Mouse (Mus musculus) midbrain, embryonic 10.5 days (tissue): ENCODE results near the gene Nckipsd. TPM values are rescaled to one million over a fixed set of nuclear protein-coding genes. Genes with fewer than 3 reads are reported as not detected.

Source experiments
- DNase-seq: peaks from one replicate; pipeline ENCODE4 v3.0.0-alpha.2; 2017; ENCODE audit warnings: low spot score
- H3K27ac ChIP-seq: fragments of 300-500 bp; sonication (generic); replicated peaks from 2 replicates; pipeline ENCODE4 v1.5.1; 2016; ENCODE audit warnings: mild to moderate bottlenecking
- H3K27me3 ChIP-seq: fragments of 300-500 bp; sonication (generic); 2 replicates; pipeline ENCODE4 v1.6.1; 2016; ENCODE audit warnings: low read depth, mild to moderate bottlenecking; ENCODE audit not compliant: poor library complexity, severe bottlenecking
- H3K36me3 ChIP-seq: fragments of 300-500 bp; sonication (generic); 2 replicates; pipeline ENCODE4 v1.6.1; 2016; ENCODE audit warnings: mild to moderate bottlenecking, moderate library complexity
- H3K4me1 ChIP-seq: fragments of 300-500 bp; sonication (generic); 2 replicates; pipeline ENCODE4 v1.6.1; 2016
- H3K4me3 ChIP-seq: fragments of 300-500 bp; sonication (generic); 2 replicates; pipeline ENCODE4 v1.5.1; 2016; ENCODE audit warnings: mild to moderate bottlenecking, moderate library complexity
- H3K9me3 ChIP-seq: fragments of 300-500 bp; sonication (generic); replicated peaks from 2 replicates; pipeline ENCODE4 v1.6.1; 2016; ENCODE audit warnings: mild to moderate bottlenecking
- WGBS: fragments of 180-500 bp; shearing (Covaris S2); methylation state at CpG from one replicate; pipeline ENCODE4 v1.1.7; 2016; 5-methylcytosine and 5-hydroxymethylcytosine counted together
- microRNA-seq: library from miRNA; unstranded; fragments of <30 nt; microRNA quantifications from one replicate; pipeline ENCODE4, GENCODE M21; 2017
- polyA plus RNA-seq: library from polyadenylated mRNA; unstranded; fragments of >200 nt; fragmentation: Nextera tagmentation; extraction: Ambion mirVana; gene quantifications from 2 replicates; pipeline ENCODE4 v1.2.1, GENCODE M21; 2016

Nckipsd gene
- polyA plus RNA-seq, 1 experiment from 2014 or later, result 17.3 TPM

GRCm38 (mm10) chr9:108858792-108859527 lies 50.8 kb downstream of the Nckipsd start:
- WGBS, result 83% methylated on average over 8 of the region's 8 CpGs
- DNase-seq, result no peak
- Histone ChIP-seq H3K4me1 (peaks cover 14% of the 10 kb centered on the region), H3K27me3 (peaks cover 16% of the 10 kb centered on the region), H3K27ac (no peak overlapping the region), H3K36me3 (peaks cover 50% of the 10 kb centered on the region), H3K9me3 (no peaks in the 10 kb centered on the region), H3K4me3 (no peak overlapping the region)

Small RNA genes within 50 kb of the gene (microRNA-seq; reads per million reads assigned to microRNA genes)
- not detected for gene Gm23156

Other genes starting within 250 kb of the Nckipsd start
- gene Impdh2, start 248.1 kb upstream of the Nckipsd start, polyA plus RNA-seq, result 202 and 239 TPM in 2 replicates
- gene Ndufaf3, start 240.9 kb upstream of the Nckipsd start, polyA plus RNA-seq, result 47.0 and 50.0 TPM in 2 replicates
- 196 and 221 TPM in 2 replicates for gene Dalrd3, start 238.5 kb upstream of the Nckipsd start, polyA plus RNA-seq
- gene Wdr6, start 229.6 kb upstream of the Nckipsd start, polyA plus RNA-seq, result 195 and 250 TPM in 2 replicates
- 13.8 and 14.7 TPM in 2 replicates for gene P4htm, start 210.7 kb upstream of the Nckipsd start, polyA plus RNA-seq
- gene Arih2, start 159.0 kb upstream of the Nckipsd start, polyA plus RNA-seq, result 66.8 and 72.6 TPM in 2 replicates
- gene Slc25a20, start 146.3 kb upstream of the Nckipsd start, polyA plus RNA-seq, result 34.5 and 36.2 TPM in 2 replicates
- gene Prkar2a, start 119.1 kb upstream of the Nckipsd start, polyA plus RNA-seq, result 34.6 and 40.8 TPM in 2 replicates
- gene Ip6k2, start 24.6 kb upstream of the Nckipsd start, polyA plus RNA-seq, result 89.0 and 105 TPM in 2 replicates
- gene Celsr3, start 18.0 kb downstream of the Nckipsd start, polyA plus RNA-seq, result 3.1 and 5.0 TPM in 2 replicates
- gene Slc26a6, start 44.9 kb downstream of the Nckipsd start, polyA plus RNA-seq, result 9.5 and 12.5 TPM in 2 replicates
- not detected in 2 replicates for gene Tmem89, start 106.3 kb downstream of the Nckipsd start, polyA plus RNA-seq
- 490 and 491 TPM in 2 replicates for gene Uqcrc1, start 128.3 kb downstream of the Nckipsd start, polyA plus RNA-seq
- 2.3 and 2.4 TPM in 2 replicates for gene Col7a1, start 145.2 kb downstream of the Nckipsd start, polyA plus RNA-seq
- not detected in 2 replicates for gene Ucn2, start 177.6 kb downstream of the Nckipsd start, polyA plus RNA-seq
- gene Pfkfb4, start 183.4 kb downstream of the Nckipsd start, polyA plus RNA-seq, result 11.9 and 13.9 TPM in 2 replicates
- gene Shisa5, start 230.2 kb downstream of the Nckipsd start, polyA plus RNA-seq, result 32.9 and 37.2 TPM in 2 replicates